In genomic region chr10:19548491-19548890, GRCm38 (mm10) we compare ENCODE assay signal across 23 mouse cellular contexts.
"Had no signal": no experiment of that assay in that cellular context is flagged by ENCODE, and none has a peak within 500 bp of the region (broad histone marks: within the 10 kb centered on the region; RNA-seq: fewer than 3 reads in every experiment).

No protein-coding gene starts in this region.

- DNase-seq: gastrocnemius, postnatal 10 days; gastrocnemius, postnatal 25 days; heart, adult 18-20 months; heart, postnatal 10 days; kidney, adult 18-20 months; kidney, adult 8-10 months; kidney, postnatal 10 days; kidney, postnatal 25 days; kidney, postnatal 4 days; liver had no signal

- H3K9ac ChIP-seq: heart, embryonic 12.5 days; hindbrain, embryonic 12.5 days; hindbrain, embryonic 14.5 days; intestine, embryonic 15.5 days; limb, embryonic 12.5 days had no signal

- H3K9me3 ChIP-seq: heart, embryonic 10.5 days; heart, embryonic 12.5 days; hindbrain, embryonic 12.5 days; intestine, embryonic 15.5 days; limb, embryonic 10.5 days; limb, embryonic 12.5 days had no signal

- H3K36me3 ChIP-seq: heart, embryonic 10.5 days; heart, embryonic 12.5 days; hindbrain, embryonic 12.5 days; intestine, embryonic 15.5 days; limb, embryonic 10.5 days; limb, embryonic 12.5 days had no signal

- ATAC-seq: hindbrain, embryonic 16.5 days; inflammation-experienced regulatory T-cells, adult 6 months; intestine, embryonic 15.5 days; intestine, postnatal 0 days had no signal

- H3K27me3 ChIP-seq: heart, embryonic 12.5 days; hindbrain, embryonic 12.5 days; intestine, embryonic 15.5 days; limb, embryonic 12.5 days had no signal

- H3K4me3 ChIP-seq: heart, embryonic 10.5 days; heart, embryonic 12.5 days; hindbrain, embryonic 12.5 days; intestine, embryonic 15.5 days; layer of hippocampus, adult 2 months; left cerebral cortex, adult 2 months; limb, embryonic 10.5 days; limb, embryonic 12.5 days had no signal

- H3K27ac ChIP-seq: heart, embryonic 10.5 days; hindbrain, embryonic 12.5 days; hindbrain, embryonic 14.5 days; intestine, embryonic 15.5 days; layer of hippocampus, adult 2 months; left cerebral cortex, adult 2 months; limb, embryonic 10.5 days; limb, embryonic 12.5 days had no signal

- H3K4me2 ChIP-seq: heart, embryonic 12.5 days; hindbrain, embryonic 12.5 days; hindbrain, embryonic 14.5 days; intestine, embryonic 15.5 days; limb, embryonic 12.5 days; liver, embryonic 11.5 days had no signal

- H3K4me1 ChIP-seq: heart, embryonic 10.5 days; heart, embryonic 12.5 days; hindbrain, embryonic 12.5 days; intestine, embryonic 15.5 days; limb, embryonic 10.5 days; limb, embryonic 12.5 days had no signal
